Mouse (Mus musculus): ENCODE data around the gene Kmt2e. TPM values are rescaled to one million over a fixed set of nuclear protein-coding genes. Genes with fewer than 3 reads are reported as not detected.

The Kmt2e gene
- total and polyA plus RNA-seq, 3 experiments: 16.2 to 75.6 (median 29.3) TPM

DNA sequence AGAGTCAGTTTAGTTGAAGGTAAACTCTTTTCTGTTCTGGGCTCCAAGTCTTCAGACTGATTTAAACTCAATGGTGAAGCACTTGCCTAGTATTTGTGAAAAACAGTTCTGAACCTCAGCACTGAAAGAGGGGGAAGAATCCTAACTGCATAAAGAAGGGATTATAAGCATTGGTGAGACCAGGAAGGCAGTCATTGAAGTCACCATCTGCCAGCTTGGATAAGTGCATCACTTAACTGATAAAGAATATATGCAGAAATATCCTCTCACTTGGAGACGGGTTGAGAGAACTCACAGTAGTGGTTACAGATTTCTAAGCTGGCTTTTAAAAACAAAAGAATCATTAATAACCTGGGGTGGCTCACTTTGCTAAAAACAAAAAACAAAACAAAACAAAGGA, 6.7 kb upstream of the Kmt2e start:
- Histone ChIP-seq H3K4me1 (ENCODE audit: control insufficient read depth in 1 of 2, insufficient read depth in 2 of 2, low read length in 2 of 2) (peaks cover 13 to 28% of the 10 kb centered on the region in 2 experiments), H3K79me2 (ENCODE audit: control insufficient read depth, insufficient read depth, low read length, poor library complexity) (peaks cover 62% of the 10 kb centered on the region), H3K9me3 (replicated peaks; ENCODE audit: insufficient read depth, low read length) (no peaks in the 10 kb centered on the region), H3K27me3 (ENCODE audit: control insufficient read depth in 1 of 2, insufficient read depth in 2 of 2, low read length in 2 of 2) (no peaks in the 10 kb centered on the region), H3K4me3 (ENCODE audit: control insufficient read depth in 1 of 2, insufficient read depth in 1 of 2, low read depth in 2 of 2, low read length in 2 of 2) (no peak overlapping the region), H3K9ac (ENCODE audit: control insufficient read depth, low read depth, low read length, poor library complexity, severe bottlenecking) (no peak overlapping the region), H3K36me3 (ENCODE audit: control insufficient read depth in 1 of 2, insufficient read depth in 2 of 2, low read length in 2 of 2) (peaks cover 17 to 52% of the 10 kb centered on the region in 2 experiments), H3K27ac (ENCODE audit: control insufficient read depth, low read depth, low read length) (no peak overlapping the region)
- TF ChIP-seq SMC3 (IDR thresholded peaks at IDR 0.05; ENCODE audit: low read depth, low read length) (no peak), MAZ (IDR thresholded peaks at IDR 0.05; ENCODE audit: low read depth, low read length) (no peak), ELF1 (IDR thresholded peaks at IDR 0.05; ENCODE audit: low read depth, low read length) (no peak), E2F4 (IDR thresholded peaks at IDR 0.05; ENCODE audit: borderline replicate concordance, low read depth, low read length) (no peak), MAX (IDR thresholded peaks at IDR 0.05; ENCODE audit: low read length) (no peak), ZMIZ1 (IDR thresholded peaks at IDR 0.05; ENCODE audit: low read depth, low read length) (no peak), MYB (IDR thresholded peaks at IDR 0.05; ENCODE audit: low read depth, low read length) (no peak), UBTF (IDR thresholded peaks at IDR 0.05; ENCODE audit: borderline replicate concordance, insufficient read depth, low read depth, low read length) (no peak), ZKSCAN1 (IDR thresholded peaks at IDR 0.05; ENCODE audit: low read depth, low read length) (no peak), GABPA (IDR thresholded peaks at IDR 0.05; ENCODE audit: low read depth, low read length) (no peak), TAL1 (IDR thresholded peaks at IDR 0.05; ENCODE audit: low read length) (peak; percentile 65), ETS1 (IDR thresholded peaks at IDR 0.05; ENCODE audit: low read depth, low read length) (no peak), EP300 (IDR thresholded peaks at IDR 0.05; ENCODE audit: low read depth in 1 of 2, low read length in 2 of 2) (peak in 1 of 2 experiments; percentile 45; a peak in 1 of 4 replicates), MAFK (IDR thresholded peaks at IDR 0.05; ENCODE audit: borderline replicate concordance, low read depth, low read length) (no peak), RAD21 (IDR thresholded peaks at IDR 0.05; ENCODE audit: low read depth, low read length) (no peak), USF2 (IDR thresholded peaks at IDR 0.05; ENCODE audit: borderline replicate concordance in 1 of 2, insufficient read depth in 1 of 2, low read depth in 1 of 2, low read length in 2 of 2) (no peak), ZNF384 (IDR thresholded peaks at IDR 0.05; ENCODE audit: low read depth, low read length) (no peak), KAT2A (conservative IDR thresholded peaks at IDR 0.05; ENCODE audit: low read depth, low read length) (no peak), TBP (IDR thresholded peaks at IDR 0.05; ENCODE audit: low read depth, low read length) (no peak), SIN3A (IDR thresholded peaks at IDR 0.05; ENCODE audit: low read length) (no peak), BHLHE40 (IDR thresholded peaks at IDR 0.05; ENCODE audit: borderline replicate concordance, low read depth, low read length) (no peak), POLR2A (IDR thresholded peaks at IDR 0.05; ENCODE audit: control insufficient read depth in 1 of 2, insufficient read depth in 1 of 2, low read depth in 1 of 2, low read length in 2 of 2, poor library complexity in 1 of 2) (no peak), TCF12 (IDR thresholded peaks at IDR 0.05; ENCODE audit: low read depth, low read length) (peak; percentile 39; the same call in 1 of the 2 replicates), HCFC1 (IDR thresholded peaks at IDR 0.05; ENCODE audit: low read depth, low read length) (no peak), POLR2AphosphoS5 (IDR thresholded peaks at IDR 0.05; ENCODE audit: borderline replicate concordance, low read depth, low read length) (no peak), NELFE (IDR thresholded peaks at IDR 0.05; ENCODE audit: low read depth, low read length) (no peak), GATA1 (IDR thresholded peaks at IDR 0.05; ENCODE audit: low read depth, low read length) (peak; percentile 61; the same call in 1 of the 2 replicates), CHD2 (IDR thresholded peaks at IDR 0.05; ENCODE audit: low read length) (no peak), MYC (IDR thresholded peaks at IDR 0.05; ENCODE audit: low read depth, low read length) (no peak), USF1 (IDR thresholded peaks at IDR 0.05; ENCODE audit: low read depth, low read length) (no peak), NRF1 (IDR thresholded peaks at IDR 0.05; ENCODE audit: insufficient read depth, low read depth, low read length, poor library complexity, severe bottlenecking) (no peak), POLR2AphosphoS2 (IDR thresholded peaks at IDR 0.05; ENCODE audit: low read length) (no peak), MXI1 (IDR thresholded peaks at IDR 0.05; ENCODE audit: low read depth, low read length) (no peak)
- DNase-seq (ENCODE audit: low read depth, low spot score): peak; percentile 47
